Mouse (Mus musculus) left cerebral cortex, adult 11 months (tissue): ENCODE data around the gene Lman1l.
A peak's percentile ranks its signal among the peaks of the same experiment; 100 is the strongest.

ENCODE experiments used
- DNase-seq: peaks from one replicate; pipeline ENCODE4 v3.0.0; 2022; ENCODE audit warnings: low spot score

The Lman1l gene

GRCm38 (mm10) chr9:57577144-57577849 lies 43.3 kb downstream of the Lman1l start:
- no peak for DNase-seq

- DNase-seq: no peak
Observed at GRCm38 (mm10) chr9:57575577-57575976, 45.0 kb downstream of the Lman1l start.

DNA sequence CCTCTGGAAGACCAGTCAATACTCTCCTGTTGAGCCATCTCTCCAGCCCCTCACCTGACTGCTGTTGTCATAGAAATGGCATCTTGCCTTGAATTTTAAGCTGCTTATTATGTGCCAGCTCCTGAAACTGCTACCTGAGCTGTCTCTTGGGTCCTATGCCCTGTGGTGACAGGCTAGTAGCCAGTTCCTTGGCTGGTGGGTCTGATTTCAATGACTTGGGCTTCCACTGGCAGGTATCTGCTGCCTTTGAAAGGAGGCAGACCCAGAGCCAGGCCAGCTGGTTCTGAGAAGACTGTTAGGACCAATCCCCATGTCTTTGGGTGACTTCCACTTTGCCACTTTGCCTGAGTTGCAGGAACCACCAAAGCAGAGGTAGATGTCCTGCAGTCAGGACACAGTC lies 46.2 kb downstream of the Lman1l start:
- DNase-seq: no peak

GRCm38 (mm10) chr9:57568500-57568899 lies 52.1 kb downstream of the Lman1l start:
- DNase-seq: no peak

DNA sequence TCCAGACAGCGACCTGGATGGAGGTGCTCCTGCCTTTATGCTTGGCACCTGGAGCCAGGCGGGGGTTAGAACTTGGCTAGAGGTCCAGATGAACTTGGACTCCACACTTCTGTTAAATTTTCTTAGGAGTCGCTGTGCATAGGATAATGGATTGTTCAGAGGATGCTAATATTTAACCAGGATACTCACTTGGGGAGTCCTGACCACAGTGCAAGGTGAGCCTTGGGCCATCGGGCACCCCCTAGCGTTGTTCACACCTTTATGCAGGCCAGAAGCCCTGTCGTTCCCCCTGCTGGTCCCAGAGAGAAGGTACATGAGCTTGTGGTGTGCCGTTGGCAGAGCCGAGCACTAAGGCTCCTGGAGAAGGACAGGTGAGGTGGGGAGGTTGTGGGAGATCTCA lies 53.7 kb downstream of the Lman1l start:
- DNase-seq: no peak

DNA sequence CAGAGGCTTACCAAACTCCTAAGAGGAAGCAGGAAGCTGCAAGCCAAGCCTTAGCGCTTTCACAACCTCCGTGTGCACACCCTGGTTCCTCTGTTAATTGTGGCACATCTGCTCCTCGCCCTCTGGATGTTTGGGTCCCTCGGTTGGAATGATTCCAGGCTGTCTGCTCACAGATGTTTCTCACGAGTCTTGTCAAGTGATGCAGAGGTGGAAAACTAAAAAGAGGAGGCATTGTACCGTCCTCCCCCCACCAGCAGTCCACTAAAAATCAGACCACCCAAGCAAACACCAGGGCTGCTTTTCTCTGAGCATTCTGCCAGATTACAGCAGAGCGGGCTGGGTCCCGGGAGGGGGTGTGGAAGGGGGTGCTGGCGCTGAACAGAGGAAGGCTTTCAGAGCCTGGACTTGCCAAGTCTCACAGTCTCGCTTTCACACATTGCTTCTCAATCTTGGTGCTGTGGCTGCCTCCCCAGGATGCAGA lies 54.8 kb downstream of the Lman1l start:
- peak; percentile 51 for DNase-seq

DNA sequence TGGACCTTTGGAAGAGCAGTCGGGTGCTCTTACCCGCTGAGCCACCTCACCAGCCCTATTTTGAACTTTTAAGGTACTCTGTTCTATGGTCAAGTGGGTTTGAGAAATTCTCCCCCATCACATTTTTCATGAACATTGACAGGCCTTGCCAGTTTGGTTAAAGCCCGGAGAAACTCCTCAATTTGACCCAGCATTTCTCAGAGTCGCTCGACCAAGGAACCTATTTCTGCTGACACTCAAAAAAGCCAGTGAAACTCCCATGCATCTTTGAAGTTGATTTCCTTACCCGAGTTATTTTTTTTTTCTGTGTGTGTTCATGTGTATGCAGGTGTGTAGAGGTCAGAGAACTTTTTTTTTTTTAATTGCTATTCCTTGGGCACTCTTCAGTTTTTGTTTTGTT lies 56.0 kb downstream of the Lman1l start:
- DNase-seq: no peak

DNA sequence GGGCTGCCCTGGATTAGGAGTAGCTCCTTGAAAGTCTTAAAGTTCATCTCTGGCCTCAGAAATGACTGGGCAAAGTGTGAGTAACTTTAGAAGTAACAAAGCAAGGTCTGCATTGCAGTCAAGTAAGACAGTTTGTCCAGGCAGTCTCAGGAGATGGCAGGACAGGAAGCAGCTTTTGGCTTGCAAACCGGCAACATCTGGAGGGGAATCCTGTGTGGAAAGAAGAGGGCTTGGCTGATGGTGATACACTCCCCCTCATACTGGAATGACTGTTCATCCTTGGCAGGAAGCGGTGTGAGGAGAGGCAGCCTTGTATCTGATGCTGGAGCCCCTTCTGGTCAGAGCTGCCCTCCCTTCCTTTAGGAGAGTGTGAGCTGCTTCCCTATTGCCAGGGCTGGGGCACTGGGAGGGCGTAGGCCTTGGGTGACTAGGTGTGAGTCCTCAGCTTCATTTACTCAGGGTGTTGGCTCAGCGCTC lies 57.6 kb downstream of the Lman1l start:
- DNase-seq: no peak

DNA sequence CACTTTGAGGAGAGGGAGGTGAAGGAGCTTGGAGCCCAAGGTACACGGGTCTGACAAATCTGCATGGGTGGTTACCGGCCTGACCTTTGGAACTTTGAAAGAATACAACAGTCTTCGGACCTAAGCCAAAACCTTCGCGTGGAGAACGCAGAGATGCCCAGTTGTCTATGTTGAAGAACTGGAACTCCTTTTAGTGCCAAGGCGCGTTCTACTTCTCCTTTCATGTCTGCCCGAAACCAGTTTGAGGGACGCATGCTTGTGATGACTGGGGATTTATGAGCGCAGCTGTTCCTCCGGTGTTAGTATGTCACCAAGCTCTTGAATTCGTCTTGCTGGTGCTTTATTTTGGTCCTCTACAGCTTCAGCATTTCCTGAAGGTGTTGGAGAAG lies 58.9 kb downstream of the Lman1l start:
- no peak for DNase-seq

GRCm38 (mm10) chr9:57560861-57561710 lies 59.5 kb downstream of the Lman1l start, which contains the start of gene Scamp2:
Gene Scamp2 (plus strand): TSS chr9:57560943.
- DNase-seq: peak; percentile 88

- DNase-seq: no peak
Observed at GRCm38 (mm10) chr9:57560263-57560662, 60.3 kb downstream of the Lman1l start.

DNA sequence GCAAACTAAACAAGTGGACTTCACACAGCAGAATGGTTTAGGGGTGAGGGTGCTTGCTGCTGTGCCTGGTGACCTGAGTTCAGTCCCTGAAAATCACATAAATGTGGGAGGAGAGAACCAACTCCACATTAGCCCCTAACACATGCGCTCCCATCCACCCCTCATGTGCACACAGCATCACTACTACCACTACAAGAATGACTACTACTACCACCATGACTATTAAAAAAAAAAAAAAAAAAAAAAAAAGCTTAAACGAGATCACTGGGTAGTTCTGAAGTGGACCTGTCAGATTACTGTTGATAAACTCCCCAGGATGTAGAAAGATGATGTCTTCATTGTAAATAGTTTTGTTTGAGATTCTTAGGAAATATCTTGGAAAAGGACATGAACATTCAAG lies 61.0 kb downstream of the Lman1l start:
- no peak for DNase-seq

DNA sequence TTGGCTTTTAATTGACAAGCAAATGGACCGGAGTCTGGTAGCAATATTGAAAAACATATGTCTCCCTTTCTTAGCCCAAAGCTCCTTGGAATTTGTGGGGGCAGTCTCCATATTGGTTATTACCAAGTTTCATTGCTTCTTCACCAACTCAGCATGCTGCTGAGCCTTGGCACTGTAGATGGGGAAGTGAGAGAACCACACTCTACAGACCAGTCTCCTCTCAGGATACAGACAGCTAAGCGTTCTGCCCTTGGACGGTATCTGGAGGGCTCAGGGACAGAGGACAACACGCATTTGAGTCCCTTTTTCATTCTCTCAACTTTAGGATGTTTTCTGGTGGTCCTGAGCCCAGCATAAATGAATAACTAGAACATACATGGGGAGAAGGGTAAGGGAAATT lies 61.9 kb downstream of the Lman1l start:
- no peak for DNase-seq

- DNase-seq: no peak
Observed at GRCm38 (mm10) chr9:57557215-57557614, 63.4 kb downstream of the Lman1l start.
